Mouse (Mus musculus): ENCODE measurements at regions not wholly inside any gene's neighbourhood (a gene's known extent, or its start where the extent isn't known, plus 50 kb on each side); places are given as distances from the start of the nearest gene placed in this dataset.

DNA sequence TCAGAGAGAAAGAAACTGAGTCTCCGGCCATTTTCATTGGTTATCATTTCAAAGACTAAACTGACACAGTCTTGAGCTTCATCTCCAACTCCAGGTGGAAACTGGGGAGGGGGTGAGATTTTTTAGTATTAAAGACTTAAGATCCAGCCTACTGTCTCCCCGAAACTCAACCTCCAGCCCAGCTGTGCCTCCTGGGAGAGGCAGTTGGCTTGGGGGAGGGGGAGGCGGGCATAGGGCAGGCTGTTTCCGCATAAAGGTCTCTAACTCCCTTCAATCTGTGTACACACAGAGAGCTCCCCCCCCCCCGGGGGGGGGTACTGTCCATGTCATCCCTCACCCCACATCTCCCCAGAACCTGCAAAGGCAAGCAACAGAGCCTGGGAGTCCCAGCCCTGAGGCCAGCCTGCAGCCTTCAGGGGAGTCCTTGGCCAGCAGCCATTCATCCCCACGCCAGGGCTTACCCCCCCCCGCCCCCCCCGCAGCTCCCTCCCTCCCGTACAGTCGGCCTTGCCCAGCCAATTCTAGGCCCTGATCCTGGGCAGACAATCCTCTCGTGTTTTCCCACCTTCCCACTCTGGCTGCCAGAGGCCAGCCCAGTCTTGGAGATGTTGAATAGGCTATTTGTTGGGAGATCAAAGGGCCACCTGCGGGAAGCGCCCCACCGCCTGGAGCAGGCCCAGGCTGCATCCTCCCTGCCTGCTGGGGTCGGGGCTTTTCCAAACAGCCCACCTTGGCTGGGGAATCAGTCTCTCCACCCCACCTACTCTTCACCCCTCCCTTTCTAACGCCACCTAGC, 245.2 kb downstream of the Bcl11b start:
- 16% methylated on average over 14 of the region's 16 CpGs for WGBS
- H3K4me3 ChIP-seq: peak overlapping the region; percentile 2; the same call in 1 of the 2 replicates

DNA sequence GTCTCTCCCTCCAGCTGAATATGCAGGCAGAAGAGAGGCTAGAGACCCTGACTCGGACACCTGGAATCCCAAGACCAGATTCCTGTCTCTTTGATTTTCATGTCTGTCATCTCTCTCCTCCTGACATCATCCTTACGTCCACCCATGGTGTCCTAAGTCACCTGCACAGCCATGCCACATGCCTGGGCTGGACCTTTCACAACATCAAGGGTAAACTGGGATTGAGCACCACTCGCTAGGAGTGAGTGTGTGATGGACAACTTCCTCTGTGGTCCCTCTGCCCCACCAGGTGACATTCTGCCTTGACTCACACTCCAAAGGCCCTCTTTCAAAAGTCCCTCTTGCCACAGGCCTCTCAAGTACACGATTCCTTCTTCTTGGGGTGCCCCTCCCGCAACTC, 244.1 kb downstream of the Bcl11b start:
- 72% methylated on average over 5 of the region's 5 CpGs for WGBS

More for the DNA sequence above, 245.2 kb downstream of the Bcl11b start:
- peaks cover 21% of the 10 kb centered on the region; the same call in 1 of the 2 replicates for H3K27me3 ChIP-seq (ENCODE audit: low read depth, poor library complexity, severe bottlenecking)
- H3K36me3 ChIP-seq: no peaks in the 10 kb centered on the region
- H3K27ac ChIP-seq: peak overlapping the region; percentile 84
- H3K4me1 ChIP-seq: peaks cover 38% of the 10 kb centered on the region
- DNase-seq (ENCODE audit: low spot score): peak; percentile 77
- H3K9me3 ChIP-seq (replicated peaks): no peaks in the 10 kb centered on the region

GRCm38 (mm10) chr12:107759911-107760310, 243.5 kb downstream of the Bcl11b start:
- Histone ChIP-seq H3K9me3 (replicated peaks) (no peaks in the 10 kb centered on the region), H3K27ac (no peak overlapping the region), H3K4me3 (no peak overlapping the region), H3K4me1 (peaks cover 34% of the 10 kb centered on the region), H3K27me3 (ENCODE audit: low read depth, poor library complexity, severe bottlenecking) (0 out of 2 replicates have a peak, but pooled peaks cover 15% of the 10 kb centered on the region), H3K36me3 (no peaks in the 10 kb centered on the region)
- WGBS: 78% methylated on average over 4 of the region's 4 CpGs
- DNase-seq (ENCODE audit: low spot score): no peak

More for the DNA sequence above, 244.1 kb downstream of the Bcl11b start:
- Histone ChIP-seq H3K4me1 (peaks cover 34% of the 10 kb centered on the region), H3K36me3 (no peaks in the 10 kb centered on the region), H3K4me3 (no peak overlapping the region), H3K27me3 (ENCODE audit: low read depth, poor library complexity, severe bottlenecking) (0 out of 2 replicates have a peak, but pooled peaks cover 21% of the 10 kb centered on the region), H3K27ac (0 out of 2 replicates have a peak overlapping the region, but pooled peaks have one; percentile 84), H3K9me3 (replicated peaks) (no peaks in the 10 kb centered on the region)
- DNase-seq (ENCODE audit: low spot score): no peak

- DNase-seq (ENCODE audit: low spot score): no peak
- H3K27ac ChIP-seq: peak overlapping the region; percentile 46; the same call in 1 of the 2 replicates
- H3K4me1 ChIP-seq: peaks cover 24% of the 10 kb centered on the region
- no peak overlapping the region for H3K4me3 ChIP-seq
- no peaks in the 10 kb centered on the region for H3K9me3 ChIP-seq (replicated peaks)
- H3K36me3 ChIP-seq: no peaks in the 10 kb centered on the region
- 0 out of 2 replicates have a peak, but pooled peaks cover 7% of the 10 kb centered on the region for H3K27me3 ChIP-seq (ENCODE audit: low read depth, poor library complexity, severe bottlenecking)
- whole genome bisulfite sequencing: 74% methylated on average over 4 of the region's 4 CpGs
Measured at GRCm38 (mm10) chr12:107762140-107762539, 241.3 kb downstream of the Bcl11b start.

DNA sequence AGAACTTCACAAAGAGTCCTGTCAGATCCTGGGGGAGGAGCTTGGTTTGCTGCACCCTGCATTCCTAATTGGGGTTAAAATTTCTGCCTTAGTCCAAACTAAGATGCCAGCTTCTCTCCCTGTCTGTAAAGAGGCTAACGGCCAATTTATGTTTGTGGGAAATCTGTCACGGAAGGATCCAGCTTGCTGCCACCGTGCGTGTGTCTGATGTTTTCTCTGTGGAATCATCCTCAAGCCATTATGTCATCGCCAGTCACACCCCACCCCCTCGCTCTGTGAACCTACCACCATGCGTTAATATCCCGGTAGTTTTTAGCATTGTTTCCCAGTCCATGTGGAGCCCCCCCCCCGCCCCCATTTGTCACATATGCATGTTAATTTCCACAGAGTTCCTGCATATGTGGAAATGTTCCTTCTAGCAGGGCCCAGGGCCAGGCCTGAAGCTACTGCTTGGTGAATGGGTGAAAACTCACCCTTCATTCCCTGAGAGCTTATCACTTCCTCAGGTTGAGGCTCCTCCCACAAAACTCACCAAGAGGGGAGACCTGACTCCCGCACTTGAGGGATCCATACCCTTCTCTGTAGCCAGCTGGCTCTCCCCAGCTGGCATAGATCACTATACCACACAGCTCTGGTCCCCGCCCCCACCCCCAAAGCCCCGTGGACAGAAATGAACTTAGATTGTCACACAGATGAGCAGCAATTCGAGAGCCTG, 233.4 kb downstream of the Bcl11b start:
- H3K27ac ChIP-seq: no peak overlapping the region
- H3K4me1 ChIP-seq: peaks cover 18% of the 10 kb centered on the region; the same call in 1 of the 2 replicates
- H3K27me3 ChIP-seq (ENCODE audit: low read depth, poor library complexity, severe bottlenecking): no peaks in the 10 kb centered on the region; the same call in 1 of the 2 replicates
- no peak for DNase-seq (ENCODE audit: low spot score)
- H3K36me3 ChIP-seq: no peaks in the 10 kb centered on the region
- H3K9me3 ChIP-seq (replicated peaks): no peaks in the 10 kb centered on the region
- 67% methylated on average over 13 of the region's 13 CpGs for WGBS
- no peak overlapping the region for H3K4me3 ChIP-seq

- DNase-seq (ENCODE audit: low spot score): no peak
- Histone ChIP-seq H3K27me3 (ENCODE audit: low read depth, poor library complexity, severe bottlenecking) (no peaks in the 10 kb centered on the region; the same call in 1 of the 2 replicates), H3K4me3 (no peak overlapping the region), H3K36me3 (no peaks in the 10 kb centered on the region), H3K9me3 (replicated peaks) (no peaks in the 10 kb centered on the region), H3K27ac (no peak overlapping the region), H3K4me1 (peaks cover 18% of the 10 kb centered on the region; the same call in 1 of the 2 replicates)
- WGBS: 19% methylated on average over 5 of the region's 5 CpGs
Measured at GRCm38 (mm10) chr12:107770516-107770836, 232.9 kb downstream of the Bcl11b start.

DNA sequence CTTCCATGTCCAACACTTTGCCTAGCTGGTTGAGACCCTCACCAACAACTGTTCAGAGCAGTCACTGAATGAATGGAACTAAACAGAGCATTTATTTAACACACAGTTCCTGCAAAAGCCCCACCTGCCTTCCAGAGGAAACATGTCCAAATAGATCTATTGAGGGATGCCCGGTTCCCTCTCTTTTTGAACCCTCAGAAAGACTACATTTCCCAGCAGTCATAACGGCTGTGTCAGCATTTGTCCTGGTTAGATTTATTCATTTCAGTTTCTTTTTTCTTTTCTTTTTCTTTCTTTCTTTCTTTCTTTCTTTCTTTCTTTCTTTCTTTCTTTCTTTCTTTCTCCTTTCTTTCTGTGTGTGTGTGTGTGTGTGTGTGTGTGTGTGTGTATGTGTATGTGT, 232.1 kb downstream of the Bcl11b start:
- peaks cover 18% of the 10 kb centered on the region; the same call in 1 of the 2 replicates for H3K4me1 ChIP-seq
- no peaks in the 10 kb centered on the region for H3K36me3 ChIP-seq
- H3K4me3 ChIP-seq: no peak overlapping the region
- 80% methylated on average over 2 of the region's 2 CpGs for WGBS
- H3K9me3 ChIP-seq (replicated peaks): no peaks in the 10 kb centered on the region
- no peaks in the 10 kb centered on the region; the same call in 1 of the 2 replicates for H3K27me3 ChIP-seq (ENCODE audit: low read depth, poor library complexity, severe bottlenecking)
- no peak for DNase-seq (ENCODE audit: low spot score)
- H3K27ac ChIP-seq: no peak overlapping the region

- Histone ChIP-seq H3K4me1 (peaks cover 18% of the 10 kb centered on the region; the same call in 1 of the 2 replicates), H3K4me3 (no peak overlapping the region), H3K36me3 (no peaks in the 10 kb centered on the region), H3K27me3 (ENCODE audit: low read depth, poor library complexity, severe bottlenecking) (no peaks in the 10 kb centered on the region; the same call in 1 of the 2 replicates), H3K27ac (no peak overlapping the region), H3K9me3 (replicated peaks) (no peaks in the 10 kb centered on the region)
- no peak for DNase-seq (ENCODE audit: low spot score)
- 78% methylated on average over 3 of the region's 3 CpGs for WGBS
Measured at GRCm38 (mm10) chr12:107771809-107772208, 231.6 kb downstream of the Bcl11b start.

- no peak overlapping the region for H3K4me3 ChIP-seq
- H3K4me1 ChIP-seq: peaks cover 18% of the 10 kb centered on the region
- H3K9me3 ChIP-seq (replicated peaks): no peaks in the 10 kb centered on the region
- WGBS: 48% methylated on average over 9 of the region's 9 CpGs
- no peaks in the 10 kb centered on the region for H3K36me3 ChIP-seq
- no peaks in the 10 kb centered on the region for H3K27me3 ChIP-seq (ENCODE audit: low read depth, poor library complexity, severe bottlenecking)
- peak overlapping the region; percentile 46; the same call in 1 of the 2 replicates for H3K27ac ChIP-seq
- no peak for DNase-seq (ENCODE audit: low spot score)
Measured at GRCm38 (mm10) chr12:107778046-107778445, 225.4 kb downstream of the Bcl11b start.

DNA sequence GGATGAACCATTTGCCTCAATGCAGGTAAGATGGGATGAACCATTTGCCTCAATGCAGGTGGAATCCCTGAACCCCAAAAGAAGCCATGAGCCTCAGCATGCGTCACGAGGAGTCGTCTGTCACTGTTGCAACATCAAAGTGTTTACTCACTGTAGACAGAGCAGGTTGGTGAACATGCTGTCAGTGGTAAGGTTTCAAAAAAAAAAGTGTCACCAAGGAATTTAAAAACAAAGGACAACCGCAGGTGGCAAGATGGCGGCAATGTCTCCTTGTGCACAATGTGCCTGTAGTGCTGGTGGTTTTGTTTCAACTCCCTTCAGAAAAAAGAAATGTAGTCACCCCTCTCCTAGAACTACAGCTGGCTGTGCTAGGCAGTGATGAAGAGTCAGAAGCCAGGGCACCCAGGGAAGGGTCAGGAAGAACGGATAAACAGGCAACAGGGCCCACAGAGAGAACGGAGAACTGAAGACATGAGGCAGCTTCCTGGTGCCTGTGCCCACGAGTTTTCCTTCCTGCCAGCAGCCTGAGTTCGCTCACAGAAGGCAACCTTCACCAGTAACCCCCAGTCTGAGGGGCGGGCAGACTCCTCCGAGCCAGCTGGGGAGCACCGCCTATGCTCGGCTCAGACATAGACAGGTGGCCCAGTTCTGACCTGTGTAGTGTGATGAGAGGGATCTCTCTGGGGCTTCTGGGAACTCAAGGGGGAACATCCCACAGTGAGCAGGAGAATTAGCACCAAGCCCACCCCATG, 223.9 kb downstream of the Bcl11b start:
- WGBS: 86% methylated on average over 13 of the region's 13 CpGs
- Histone ChIP-seq H3K36me3 (no peaks in the 10 kb centered on the region), H3K27ac (no peak overlapping the region), H3K9me3 (replicated peaks) (no peaks in the 10 kb centered on the region), H3K4me3 (no peak overlapping the region), H3K27me3 (ENCODE audit: low read depth, poor library complexity, severe bottlenecking) (no peaks in the 10 kb centered on the region), H3K4me1 (peaks cover 16% of the 10 kb centered on the region)
- no peak for DNase-seq (ENCODE audit: low spot score)

- WGBS: 89% methylated on average over 3 of the region's 3 CpGs
- Histone ChIP-seq H3K4me3 (no peak overlapping the region), H3K27me3 (ENCODE audit: low read depth, poor library complexity, severe bottlenecking) (no peaks in the 10 kb centered on the region), H3K4me1 (peaks cover 13% of the 10 kb centered on the region), H3K36me3 (no peaks in the 10 kb centered on the region), H3K9me3 (replicated peaks) (no peaks in the 10 kb centered on the region), H3K27ac (no peak overlapping the region)
- DNase-seq (ENCODE audit: low spot score): no peak
Measured at GRCm38 (mm10) chr12:107782147-107782546, 221.3 kb downstream of the Bcl11b start.

GRCm38 (mm10) chr12:107783831-107784230, 219.6 kb downstream of the Bcl11b start:
- Histone ChIP-seq H3K4me1 (0 out of 2 replicates have a peak, but pooled peaks cover 3% of the 10 kb centered on the region), H3K36me3 (no peaks in the 10 kb centered on the region), H3K27ac (no peak overlapping the region), H3K27me3 (ENCODE audit: low read depth, poor library complexity, severe bottlenecking) (no peaks in the 10 kb centered on the region), H3K9me3 (replicated peaks) (no peaks in the 10 kb centered on the region), H3K4me3 (no peak overlapping the region)
- WGBS: 84% methylated on average over 7 of the region's 7 CpGs
- DNase-seq (ENCODE audit: low spot score): no peak

All from limb, embryonic 10.5 days (tissue).